Mouse (Mus musculus) MEL (cell line): Measurements from ENCODE around the gene Smarca1. TPM values are rescaled to one million over a fixed set of nuclear protein-coding genes. Genes with fewer than 3 reads are reported as not detected.

Source experiments
- DNase-seq: peaks from one replicate; pipeline ENCODE4 v3.0.0; 2011; ENCODE audit warnings: low read depth, low spot score
- H3K27ac ChIP-seq: 2 replicates; pipeline ENCODE4 v1.5.1; 2012; ENCODE audit warnings: low read depth, mild to moderate bottlenecking, control low read depth, low read length, moderate library complexity; ENCODE audit not compliant: control insufficient read depth
- H3K27me3 ChIP-seq, 2 experiments: fragments of 150-350 bp in 1 of 2; sonication (generic) in 1 of 2; 2 replicates each; pipeline ENCODE4 v1.6.1; 2012; ENCODE audit warnings: low read length in 2 of 2, mild to moderate bottlenecking in 2 of 2, improper control_type of control experiment in 1 of 2, moderate library complexity in 1 of 2; ENCODE audit not compliant: insufficient read depth in 2 of 2, control insufficient read depth in 1 of 2
- H3K36me3 ChIP-seq, 2 experiments: 2 replicates each; pipeline ENCODE4 v1.6.1; 2012 to 2014; ENCODE audit warnings: low read length in 2 of 2, improper control_type of control experiment in 1 of 2, inconsistent platforms in 1 of 2, mild to moderate bottlenecking in 1 of 2; ENCODE audit not compliant: insufficient read depth in 2 of 2, control insufficient read depth in 1 of 2
- H3K4me1 ChIP-seq, 2 experiments: fragments of 150-350 bp in 1 of 2; sonication (generic) in 1 of 2; 2 replicates each; pipeline ENCODE4 v1.6.1; 2012; ENCODE audit warnings: low read length in 2 of 2, improper control_type of control experiment in 1 of 2, mild to moderate bottlenecking in 1 of 2; ENCODE audit not compliant: insufficient read depth in 2 of 2, control insufficient read depth in 1 of 2
- H3K4me3 ChIP-seq, 2 experiments: fragments of 150-350 bp in 1 of 2; sonication (generic) in 1 of 2; 2 replicates each; pipeline ENCODE4 v1.5.1; 2012; ENCODE audit warnings: low read depth in 2 of 2, low read length in 2 of 2, mild to moderate bottlenecking in 2 of 2, moderate library complexity in 2 of 2, control low read depth in 1 of 2, improper control_type of control experiment in 1 of 2; ENCODE audit not compliant: control insufficient read depth in 1 of 2, insufficient read depth in 1 of 2
- H3K79me2 ChIP-seq: 2 replicates; pipeline ENCODE4 v1.6.1; 2012; ENCODE audit warnings: mild to moderate bottlenecking, low read length, moderate library complexity; ENCODE audit not compliant: control insufficient read depth, poor library complexity, insufficient read depth
- H3K9ac ChIP-seq: 2 replicates; pipeline ENCODE4 v1.6.1; 2012; ENCODE audit warnings: low read depth, mild to moderate bottlenecking, control low read depth, low read length, moderate library complexity; ENCODE audit not compliant: control insufficient read depth, poor library complexity, severe bottlenecking
- H3K9me3 ChIP-seq: fragments of 150-350 bp; sonication (generic); replicated peaks from 2 replicates; pipeline ENCODE4 v1.6.1; 2012; ENCODE audit warnings: mild to moderate bottlenecking, low read length, improper control_type of control experiment, moderate library complexity; ENCODE audit not compliant: insufficient read depth
- CHD2 ChIP-seq: IDR thresholded peaks from 2 replicates; pipeline ENCODE4 v1.6.1; 2011; ENCODE audit warnings: low read length, improper control_type of control experiment
- EP300 ChIP-seq, 2 experiments: IDR thresholded peaks; 2 replicates each; pipeline ENCODE4 v1.6.1; 2011; ENCODE audit warnings: improper control_type of control experiment in 2 of 2, low read length in 2 of 2, low read depth in 1 of 2, mild to moderate bottlenecking in 1 of 2
- ETS1 ChIP-seq: IDR thresholded peaks from 2 replicates; pipeline ENCODE4 v1.6.1; 2012; ENCODE audit warnings: low read depth, mild to moderate bottlenecking, inconsistent platforms, low read length, improper control_type of control experiment, moderate library complexity
- JUND ChIP-seq: IDR thresholded peaks from 2 replicates; pipeline ENCODE4 v1.6.1; 2011; ENCODE audit warnings: low read depth, mild to moderate bottlenecking, improper control_type of control experiment, low read length
- KAT2A ChIP-seq: conservative IDR thresholded peaks from 2 replicates; pipeline ENCODE4 v1.6.1; 2012; ENCODE audit warnings: low read depth, low read length, improper control_type of control experiment, inconsistent platforms
- MAX ChIP-seq: IDR thresholded peaks from 2 replicates; pipeline ENCODE4 v1.6.1; 2011; ENCODE audit warnings: low read length, improper control_type of control experiment
- MAZ ChIP-seq: IDR thresholded peaks from 2 replicates; pipeline ENCODE4 v1.6.1; 2012; ENCODE audit warnings: low read depth, mild to moderate bottlenecking, inconsistent platforms, low read length, improper control_type of control experiment
- MEF2A ChIP-seq: IDR thresholded peaks from 2 replicates; pipeline ENCODE4 v1.6.1; 2014; ENCODE audit warnings: low read depth, mild to moderate bottlenecking, inconsistent platforms, low read length, improper control_type of control experiment; ENCODE audit not compliant: poor library complexity, insufficient replicate concordance, severe bottlenecking; ENCODE audit errors: extremely low read depth
- MXI1 ChIP-seq: IDR thresholded peaks from 2 replicates; pipeline ENCODE4 v1.6.1; 2011; ENCODE audit warnings: mild to moderate bottlenecking, low read depth, low read length, improper control_type of control experiment
- MYB ChIP-seq: IDR thresholded peaks from 2 replicates; pipeline ENCODE4 v1.6.1; 2011; ENCODE audit warnings: mild to moderate bottlenecking, low read depth, low read length, improper control_type of control experiment
- MYC ChIP-seq: IDR thresholded peaks from 2 replicates; pipeline ENCODE4 v1.6.1; 2011; ENCODE audit warnings: low read depth, mild to moderate bottlenecking, low read length, improper control_type of control experiment, moderate library complexity
- NELFE ChIP-seq: IDR thresholded peaks from 2 replicates; pipeline ENCODE4 v1.6.1; 2011; ENCODE audit warnings: low read depth, low read length, improper control_type of control experiment
- POLR2AphosphoS2 ChIP-seq: IDR thresholded peaks from 2 replicates; pipeline ENCODE4 v1.6.1; 2011; ENCODE audit warnings: low read length, improper control_type of control experiment
- RAD21 ChIP-seq: IDR thresholded peaks from 2 replicates; pipeline ENCODE4 v1.6.1; 2011; ENCODE audit warnings: mild to moderate bottlenecking, low read depth, low read length, improper control_type of control experiment
- SIN3A ChIP-seq: IDR thresholded peaks from 2 replicates; pipeline ENCODE4 v1.6.1; 2012; ENCODE audit warnings: low read length, improper control_type of control experiment, inconsistent platforms
- SMC3 ChIP-seq: IDR thresholded peaks from 2 replicates; pipeline ENCODE4 v1.6.1; 2011; ENCODE audit warnings: low read depth, low read length, improper control_type of control experiment
- TCF12 ChIP-seq: IDR thresholded peaks from 2 replicates; pipeline ENCODE4 v1.6.1; 2014; ENCODE audit warnings: low read depth, mild to moderate bottlenecking, inconsistent platforms, low read length, improper control_type of control experiment, moderate library complexity
- UBTF ChIP-seq: IDR thresholded peaks from 2 replicates; pipeline ENCODE4 v1.6.1; 2012; ENCODE audit warnings: low read depth, mild to moderate bottlenecking, inconsistent platforms, low read length, improper control_type of control experiment, moderate library complexity, borderline replicate concordance; ENCODE audit not compliant: insufficient read depth
- ZC3H11A ChIP-seq: IDR thresholded peaks from 2 replicates; pipeline ENCODE4 v1.6.1; 2012; ENCODE audit warnings: low read depth, mild to moderate bottlenecking, inconsistent platforms, low read length, improper control_type of control experiment
- ZKSCAN1 ChIP-seq: IDR thresholded peaks from 2 replicates; pipeline ENCODE4 v1.6.1; 2012; ENCODE audit warnings: low read depth, mild to moderate bottlenecking, inconsistent platforms, low read length, improper control_type of control experiment, moderate library complexity
- ZNF384 ChIP-seq: IDR thresholded peaks from 2 replicates; pipeline ENCODE4 v1.6.1; 2012; ENCODE audit warnings: low read depth, mild to moderate bottlenecking, inconsistent platforms, low read length, improper control_type of control experiment
- polyA plus RNA-seq, 2 experiments: library from polyadenylated mRNA; stranded (reverse) in 1 of 2; unstranded in 1 of 2; fragments of >175 nt in 1 of 2; fragments of >200 nt in 1 of 2; gene quantifications; 2 replicates each; pipeline versions ENCODE4 v1.2.1 to v1.2.4; 2012; ENCODE audit warnings: low replicate concordance in 2 of 2, low read depth in 1 of 2; ENCODE audit not compliant: insufficient read length in 2 of 2, insufficient read depth in 1 of 2, missing spikeins in 1 of 2
- total RNA-seq: library from RNA; depleted of rRNA; stranded (reverse); fragments of 300-350 nt; gene quantifications from 2 replicates; pipeline ENCODE4 v1.2.3, GENCODE M21; 2012

Gene Smarca1
- total and polyA plus RNA-seq, 3 experiments, result not detected

GRCm38 (mm10) chrX:47882813-47883212 is 10.0 kb downstream of the Smarca1 start:
- H3K9ac ChIP-seq, result no peak overlapping the region
- no peaks in the 10 kb centered on the region for H3K27me3 ChIP-seq
- no peak for DNase-seq
- no peak overlapping the region for H3K27ac ChIP-seq
- H3K9me3 ChIP-seq, result no peaks in the 10 kb centered on the region
- H3K36me3 ChIP-seq, result peaks cover 0 to 5% of the 10 kb centered on the region in 2 experiments; a peak in 1 of 4 replicates
- H3K79me2 ChIP-seq, result no peaks in the 10 kb centered on the region
- H3K4me1 ChIP-seq, result no peaks in the 10 kb centered on the region
- H3K4me3 ChIP-seq, result no peak overlapping the region
- TF ChIP-seq SIN3A (no peak), ETS1 (no peak), EP300 (IDR thresholded peaks at IDR 0.05; ENCODE audit: low read depth in 1 of 2, low read length in 2 of 2) (no peak), MEF2A (no peak), CHD2 (no peak), JUND (no peak), NELFE (no peak), MXI1 (no peak), UBTF (no peak), SMC3 (no peak), MAZ (no peak), RAD21 (no peak), POLR2AphosphoS2 (no peak), TCF12 (no peak), KAT2A (no peak), ZC3H11A (no peak), MYB (no peak)

GRCm38 (mm10) chrX:47880052-47880451 is 12.7 kb downstream of the Smarca1 start:
- Histone ChIP-seq H3K27ac (no peak overlapping the region), H3K4me1 (no peaks in the 10 kb centered on the region), H3K9ac (no peak overlapping the region), H3K9me3 (no peaks in the 10 kb centered on the region), H3K36me3 (peaks cover 0 to 5% of the 10 kb centered on the region in 2 experiments; a peak in 1 of 4 replicates), H3K79me2 (no peaks in the 10 kb centered on the region), H3K4me3 (no peak overlapping the region), H3K27me3 (no peaks in the 10 kb centered on the region)
- TF ChIP-seq ZNF384, result 0 out of 2 replicates have a peak, but pooled peaks have one; percentile 36
- TF ChIP-seq EP300 (IDR thresholded peaks at IDR 0.05; ENCODE audit: low read depth in 1 of 2, low read length in 2 of 2), result 0 out of 4 replicates have a peak, but pooled peaks of 1 of the 2 experiments have one; percentile 9
- TF ChIP-seq SIN3A, result 0 out of 2 replicates have a peak, but pooled peaks have one; percentile 39
- no peak for TF ChIP-seq MYB
- peak; percentile 85 for TF ChIP-seq MYC
- TF ChIP-seq MAX, result 0 out of 2 replicates have a peak, but pooled peaks have one; percentile 34
- no peak for TF ChIP-seq ZKSCAN1
- peak; percentile 75 for DNase-seq
